Comparison of ENCODE assay signal across 17 mouse cellular contexts in the genomic region with DNA sequence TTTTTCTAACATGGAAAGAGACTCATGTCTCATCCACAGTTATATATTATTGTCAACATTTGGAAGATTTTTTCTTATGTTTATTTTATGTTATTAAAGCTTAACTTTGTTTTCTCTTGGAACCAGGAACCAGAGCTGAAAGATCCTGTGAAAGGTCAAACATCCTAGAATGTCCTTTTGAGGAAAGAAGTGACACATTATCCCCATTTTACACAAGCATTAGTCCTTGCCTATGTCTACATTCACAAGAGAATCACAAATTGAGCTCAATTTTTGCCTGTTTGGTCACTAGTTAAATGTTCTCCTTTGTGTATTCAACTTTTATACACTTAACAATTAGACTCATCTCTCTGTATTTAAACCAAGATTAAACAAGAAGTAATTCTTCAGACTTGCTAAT.
"Had no signal": no experiment of that assay in that cellular context is flagged by ENCODE, and none has a peak within 500 bp of the region (broad histone marks: within the 10 kb centered on the region; RNA-seq: fewer than 3 reads in every experiment).

No protein-coding gene starts in this region.

- H3K27ac ChIP-seq: liver, embryonic 15.5 days; lung, embryonic 15.5 days; macrophage; neural tube, embryonic 12.5 days; stomach, embryonic 15.5 days; stomach, postnatal 0 days had no signal

- DNase-seq: liver, postnatal 0 days; lung, adult 2 months; lung, postnatal 14 days; midbrain, embryonic 14.5 days; right cerebral cortex, postnatal 14 days; thymus, adult 2 months; thymus, postnatal 25 days; thymus, postnatal 4 days had no signal

- ATAC-seq: liver, postnatal 0 days; lung, postnatal 0 days; midbrain, embryonic 16.5 days had no signal

- H3K9me3 ChIP-seq: liver, embryonic 15.5 days; lung, embryonic 15.5 days; megakaryocyte, embryonic 14.5 days; neural tube, embryonic 12.5 days; stomach, embryonic 15.5 days had no signal

- H3K9ac ChIP-seq: liver, embryonic 15.5 days; liver, postnatal 0 days; lung, embryonic 15.5 days; neural tube, embryonic 12.5 days; stomach, embryonic 15.5 days had no signal

- H3K36me3 ChIP-seq: liver, embryonic 15.5 days; lung, embryonic 15.5 days; neural tube, embryonic 12.5 days; stomach, embryonic 15.5 days had no signal

- H3K4me3 ChIP-seq: liver, embryonic 15.5 days; lung, embryonic 15.5 days; megakaryocyte, embryonic 14.5 days; neural tube, embryonic 12.5 days; stomach, embryonic 15.5 days had no signal

- H3K4me1 ChIP-seq: liver, embryonic 15.5 days; lung, embryonic 15.5 days; megakaryocyte, embryonic 14.5 days; neural tube, embryonic 12.5 days; stomach, embryonic 15.5 days had no signal

- H3K27me3 ChIP-seq: liver, embryonic 15.5 days; lung, embryonic 15.5 days; megakaryocyte, embryonic 14.5 days; neural tube, embryonic 12.5 days; stomach, embryonic 15.5 days had no signal

- H3K4me2 ChIP-seq: liver, embryonic 15.5 days; lung, embryonic 15.5 days; neural tube, embryonic 12.5 days; stomach, embryonic 15.5 days had no signal
